Mouse (Mus musculus) intestine, postnatal 0 days (tissue): ENCODE measurements around the gene Frmd4a. TPM values are rescaled to one million over a fixed set of nuclear protein-coding genes. Genes with fewer than 3 reads are reported as not detected.
A peak's percentile ranks its signal among the peaks of the same experiment; 100 is the strongest.

Experiments used
- ATAC-seq: fragments of 200-750 bp; cut with Nextera tagmentation; 2 replicates; pipeline ENCODE4 v1.8.0; 2017; ENCODE audit warnings: mild to moderate bottlenecking, moderate TSS enrichment, moderate library complexity
- H3K27ac ChIP-seq: fragments of 300-500 bp; sonication (generic); 2 replicates; pipeline ENCODE4 v1.5.1; 2014; ENCODE audit warnings: mild to moderate bottlenecking, low read depth, low read length, moderate library complexity
- H3K27me3 ChIP-seq: fragments of 300-500 bp; sonication (generic); replicated peaks from 2 replicates; pipeline ENCODE4 v1.6.1; 2014; ENCODE audit warnings: low read length, mixed read lengths; ENCODE audit not compliant: control insufficient read depth, insufficient read depth
- H3K36me3 ChIP-seq: fragments of 300-500 bp; sonication (generic); 2 replicates; pipeline ENCODE4 v1.6.1; 2014; ENCODE audit warnings: mild to moderate bottlenecking, moderate library complexity; ENCODE audit not compliant: control insufficient read depth, insufficient read depth
- H3K4me1 ChIP-seq: fragments of 300-500 bp; sonication (generic); replicated peaks from 2 replicates; pipeline ENCODE4 v1.6.1; 2014; ENCODE audit warnings: antibody characterized with exemption, low read length, mixed read lengths; ENCODE audit not compliant: control insufficient read depth, insufficient read depth
- H3K4me2 ChIP-seq: fragments of 300-500 bp; sonication (generic); replicated peaks from 2 replicates; pipeline ENCODE4 v1.6.1; 2014; ENCODE audit warnings: low read depth, mild to moderate bottlenecking, moderate library complexity
- H3K4me3 ChIP-seq: fragments of 300-500 bp; sonication (generic); 2 replicates; pipeline ENCODE4 v1.5.1; 2014; ENCODE audit warnings: low read depth, low read length
- H3K9ac ChIP-seq: fragments of 300-500 bp; sonication (generic); 2 replicates; pipeline ENCODE4 v1.6.1; 2014; ENCODE audit warnings: mild to moderate bottlenecking, low read depth, low read length
- H3K9me3 ChIP-seq: fragments of 300-500 bp; sonication (generic); 2 replicates; pipeline ENCODE4 v1.6.1; 2016; ENCODE audit warnings: mixed run types; ENCODE audit not compliant: control insufficient read depth
- CTCF ChIP-seq: sonication (generic); IDR thresholded peaks from 2 replicates; pipeline ENCODE4 v1.5.1; 2016; ENCODE audit warnings: low read depth, mild to moderate bottlenecking, control low read depth, antibody characterized with exemption, moderate library complexity
- WGBS: fragments of 180-500 bp; shearing (Covaris S2); extraction: QIAGEN DNeasy Blood & Tissue Kit; methylation state at CpG from one replicate; pipeline ENCODE4 v1.1.7; 2014; 5-methylcytosine and 5-hydroxymethylcytosine counted together
- polyA plus RNA-seq: library from polyadenylated mRNA; unstranded; fragments of >200 nt; fragmentation: Nextera tagmentation; extraction: Ambion mirVana; gene quantifications from 2 replicates; pipeline ENCODE4 v1.2.1, GENCODE M21; 2015

Gene Frmd4a
- polyA plus RNA-seq, 1 experiment from 2014 or later, result 4.5 TPM

DNA sequence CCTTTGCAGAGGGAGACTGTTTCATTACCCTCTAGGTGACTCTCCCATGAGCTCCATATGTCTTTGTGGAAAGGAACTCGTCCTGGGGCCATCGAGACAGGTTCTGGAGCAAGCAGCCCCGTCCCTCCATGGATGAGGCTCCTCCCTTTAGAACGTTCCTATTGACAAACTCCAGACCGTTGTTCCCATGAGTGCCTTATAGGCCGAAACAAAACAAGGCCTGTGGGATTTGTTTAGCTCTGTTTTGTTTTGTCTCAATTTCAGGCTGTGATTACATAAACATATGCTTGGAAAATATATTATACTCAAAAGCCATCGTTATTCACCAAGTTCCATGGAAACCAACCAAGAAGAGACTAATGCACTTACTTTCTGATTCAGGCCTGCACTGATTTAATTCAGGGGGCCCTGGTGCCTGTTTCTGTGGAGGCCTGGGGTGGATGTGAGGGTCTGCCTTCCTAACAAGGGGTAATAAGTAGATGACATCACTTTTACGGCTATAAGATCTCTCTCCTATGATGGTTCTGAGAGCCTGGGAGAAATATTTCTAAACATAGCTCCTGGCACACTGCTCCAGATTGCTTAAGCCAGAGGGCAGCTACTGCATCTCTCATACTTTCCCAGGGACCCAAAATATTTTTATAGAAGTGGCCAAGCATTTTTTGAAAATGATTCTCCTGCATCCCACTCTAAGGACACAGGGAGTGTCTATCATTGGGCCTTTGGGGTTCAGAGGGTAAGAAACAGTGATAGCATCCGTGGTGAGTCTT is 308.9 kb downstream of the Frmd4a start:
- ATAC-seq, result no peak
- Histone ChIP-seq H3K27ac (peak overlapping the region; percentile 50; the same call in 1 of the 2 replicates), H3K4me1 (no peaks in the 10 kb centered on the region), H3K4me2 (no peak overlapping the region), H3K9me3 (no peaks in the 10 kb centered on the region), H3K36me3 (no peaks in the 10 kb centered on the region), H3K27me3 (no peaks in the 10 kb centered on the region), H3K4me3 (no peak overlapping the region), H3K9ac (no peak overlapping the region)
- WGBS, result 53% methylated on average over 9 of the region's 9 CpGs
- TF ChIP-seq CTCF, result no peak

DNA sequence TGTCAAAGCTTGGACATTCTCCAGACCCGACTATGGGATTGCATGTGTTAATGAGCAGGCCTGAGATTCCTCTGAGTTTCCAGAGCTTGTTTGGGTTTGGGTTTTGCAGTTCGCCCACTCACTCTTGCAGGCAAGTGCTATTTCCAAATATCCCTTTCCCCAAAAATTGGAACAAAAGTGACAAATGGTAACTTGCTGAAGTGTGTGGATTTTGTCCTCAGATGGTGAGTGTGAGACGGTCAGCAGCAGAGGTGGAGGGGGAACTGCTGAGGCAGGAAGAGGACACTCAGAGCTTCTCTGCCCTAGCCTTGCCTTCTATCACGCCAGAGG is 309.5 kb downstream of the Frmd4a start:
- TF ChIP-seq CTCF, result no peak

DNA sequence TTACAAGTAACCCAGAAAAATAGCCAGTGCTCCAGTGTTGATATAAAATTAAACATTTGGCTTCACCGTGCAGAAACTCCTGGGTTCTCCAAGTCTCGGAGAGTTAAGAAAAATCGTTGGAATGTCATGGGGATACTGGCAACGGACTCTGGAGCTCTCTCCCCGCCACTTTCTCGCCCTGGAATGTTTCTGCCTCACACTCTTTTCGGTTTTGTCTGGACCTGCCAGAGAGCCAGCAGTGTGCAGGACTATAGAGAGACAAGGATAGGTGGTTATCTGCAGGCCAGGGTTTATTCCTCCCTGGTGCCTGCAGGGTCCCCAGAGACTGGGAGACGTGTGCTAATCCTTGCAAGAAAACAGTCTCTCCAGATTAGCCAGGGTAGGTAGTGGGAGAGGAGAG is 314.9 kb downstream of the Frmd4a start:
- Histone ChIP-seq H3K9ac (no peak overlapping the region), H3K4me3 (no peak overlapping the region), H3K36me3 (no peaks in the 10 kb centered on the region), H3K27me3 (no peaks in the 10 kb centered on the region), H3K27ac (no peak overlapping the region), H3K4me2 (no peak overlapping the region), H3K4me1 (0 out of 2 replicates have a peak, but pooled peaks cover 2% of the 10 kb centered on the region), H3K9me3 (no peaks in the 10 kb centered on the region)
- no peak for ATAC-seq
- whole genome bisulfite sequencing, result 53% methylated on average over 8 of the region's 8 CpGs
- TF ChIP-seq CTCF, result no peak

More for the DNA sequence above, 309.5 kb downstream of the Frmd4a start:
- H3K9ac ChIP-seq, result no peak overlapping the region
- no peaks in the 10 kb centered on the region for H3K36me3 ChIP-seq
- no peak overlapping the region for H3K4me2 ChIP-seq
- no peaks in the 10 kb centered on the region for H3K9me3 ChIP-seq
- no peak for ATAC-seq
- no peaks in the 10 kb centered on the region for H3K27me3 ChIP-seq
- H3K27ac ChIP-seq, result peak overlapping the region; percentile 50
- no peaks in the 10 kb centered on the region for H3K4me1 ChIP-seq
- 45% methylated on average over 4 of the region's 4 CpGs for WGBS
- no peak overlapping the region for H3K4me3 ChIP-seq

DNA sequence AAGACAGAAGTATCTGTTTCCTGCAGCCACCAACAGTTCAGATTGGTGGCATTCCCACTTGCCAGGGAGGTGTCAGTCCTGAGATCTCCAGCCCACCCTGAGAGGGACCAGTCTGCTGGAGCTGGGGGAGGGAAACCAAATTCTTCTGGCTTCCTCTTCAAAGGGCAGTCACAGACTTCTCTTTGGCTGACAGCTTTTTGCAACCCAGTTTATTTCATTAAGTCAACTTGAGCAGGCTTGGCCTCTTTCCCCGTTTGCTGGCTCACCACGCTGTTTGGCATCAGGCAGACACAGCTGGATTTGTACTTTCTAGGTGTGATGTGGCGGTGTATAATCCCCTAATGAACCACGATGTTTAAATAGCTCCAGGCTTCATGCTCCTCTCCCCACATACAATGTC is 316.7 kb downstream of the Frmd4a start:
- H3K9ac ChIP-seq, result no peak overlapping the region
- no peak for TF ChIP-seq CTCF
- no peak overlapping the region for H3K4me3 ChIP-seq
- H3K36me3 ChIP-seq, result no peaks in the 10 kb centered on the region
- no peak for ATAC-seq
- H3K9me3 ChIP-seq, result no peaks in the 10 kb centered on the region
- no peak overlapping the region for H3K4me2 ChIP-seq
- 38% methylated on average over 4 of the region's 4 CpGs for WGBS
- H3K27me3 ChIP-seq, result no peaks in the 10 kb centered on the region
- H3K27ac ChIP-seq, result no peak overlapping the region
- 0 out of 2 replicates have a peak, but pooled peaks cover 2% of the 10 kb centered on the region for H3K4me1 ChIP-seq

DNA sequence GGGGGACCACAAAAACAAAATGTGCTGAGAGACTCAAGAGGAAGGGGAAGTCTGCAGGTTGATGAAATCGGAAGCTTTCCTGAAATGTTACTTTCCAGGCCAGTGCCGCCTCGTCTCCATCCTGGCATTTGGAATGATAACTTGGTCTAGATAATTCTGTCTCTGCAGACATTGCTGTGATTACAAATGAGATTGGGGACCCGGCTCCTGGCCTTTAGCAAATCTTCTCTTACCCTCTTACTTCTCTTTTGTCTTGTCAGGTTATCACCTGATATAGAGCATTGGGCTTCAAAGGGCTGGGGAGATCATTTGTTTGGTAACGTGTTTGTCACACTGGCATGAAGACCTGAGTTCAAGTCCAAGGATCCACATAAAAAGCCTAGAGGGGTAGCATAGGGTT is 317.4 kb downstream of the Frmd4a start:
- Histone ChIP-seq H3K27ac (no peak overlapping the region), H3K4me2 (no peak overlapping the region), H3K4me1 (0 out of 2 replicates have a peak, but pooled peaks cover 2% of the 10 kb centered on the region), H3K9ac (no peak overlapping the region), H3K36me3 (no peaks in the 10 kb centered on the region), H3K27me3 (no peaks in the 10 kb centered on the region), H3K9me3 (no peaks in the 10 kb centered on the region), H3K4me3 (no peak overlapping the region)
- no peak for ATAC-seq
- no peak for TF ChIP-seq CTCF
- WGBS, result 83% methylated on average over 5 of the region's 5 CpGs

DNA sequence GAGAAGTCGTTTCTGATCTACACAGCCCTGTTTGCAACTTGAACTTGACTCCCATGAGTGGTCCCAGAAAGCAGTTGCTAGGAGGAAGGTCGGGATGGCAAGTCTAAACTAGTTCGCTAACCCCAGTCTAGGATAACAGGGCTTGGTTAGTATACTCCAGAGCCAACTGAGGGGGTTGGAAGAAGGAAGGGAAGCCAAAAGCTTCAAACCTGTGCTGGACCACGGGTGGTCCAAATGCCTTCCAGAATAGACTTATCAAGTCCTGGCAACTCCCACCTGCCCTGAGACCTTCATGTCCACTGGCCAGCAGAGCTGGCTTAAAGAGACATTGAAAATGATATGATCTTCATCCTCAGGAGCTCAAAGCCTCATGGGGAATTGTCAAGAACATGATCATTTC is 318.4 kb downstream of the Frmd4a start:
- H3K27me3 ChIP-seq, result no peaks in the 10 kb centered on the region
- H3K36me3 ChIP-seq, result no peaks in the 10 kb centered on the region
- TF ChIP-seq CTCF, result no peak
- no peak for ATAC-seq
- 64% methylated on average over 4 of the region's 4 CpGs for WGBS
- H3K4me3 ChIP-seq, result no peak overlapping the region
- no peak overlapping the region for H3K9ac ChIP-seq
- no peak overlapping the region for H3K4me2 ChIP-seq
- 0 out of 2 replicates have a peak, but pooled peaks cover 2% of the 10 kb centered on the region for H3K4me1 ChIP-seq
- H3K27ac ChIP-seq, result no peak overlapping the region
- no peaks in the 10 kb centered on the region for H3K9me3 ChIP-seq
